Mouse (Mus musculus) layer of hippocampus, postnatal 10 days (tissue): Measurements from ENCODE around the gene Fam189a1. TPM values are rescaled to one million over a fixed set of nuclear protein-coding genes. Genes with fewer than 3 reads are reported as not detected.
A peak's percentile ranks its signal among the peaks of the same experiment; 100 is the strongest.

Experiments
- DNase-seq, 2 experiments: peaks; one replicate each; pipeline ENCODE4 v3.0.0; 2021; ENCODE audit warnings: low spot score in 2 of 2
- total RNA-seq, 2 experiments: library from RNA; stranded (reverse); gene quantifications; 2 replicates each; pipeline ENCODE4 v1.2.3; 2021

The Fam189a1 gene
- total RNA-seq, 2 experiments from 2014 or later: 72.4 to 90.3 TPM

- DNase-seq: peak in 1 of 2 experiments; percentile 30
Measured at GRCm38 (mm10) chr7:65104207-65105096, 51.9 kb downstream of the Fam189a1 start.

GRCm38 (mm10) chr7:65101661-65102060 lies 54.7 kb downstream of the Fam189a1 start:
- DNase-seq: no peak

DNA sequence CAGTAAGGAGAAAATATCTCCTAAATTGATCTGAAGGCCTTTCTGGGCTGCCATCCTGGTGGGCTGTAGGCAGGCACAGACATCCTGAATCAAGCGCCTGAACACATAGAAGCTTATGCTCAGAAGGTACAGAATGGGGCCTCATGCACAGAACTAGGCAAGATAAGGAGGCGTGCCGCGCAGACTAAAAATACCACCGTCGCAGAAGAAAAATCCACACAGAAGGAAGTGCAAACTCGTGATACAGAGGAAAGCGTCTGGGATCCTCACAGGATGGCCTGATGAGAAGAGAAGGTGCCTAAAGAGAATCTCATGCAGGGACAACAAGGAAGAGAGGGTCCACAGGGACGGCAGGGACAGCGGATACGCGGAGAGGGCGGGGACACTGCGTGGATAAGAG lies 58.7 kb downstream of the Fam189a1 start:
- DNase-seq: no peak

DNA sequence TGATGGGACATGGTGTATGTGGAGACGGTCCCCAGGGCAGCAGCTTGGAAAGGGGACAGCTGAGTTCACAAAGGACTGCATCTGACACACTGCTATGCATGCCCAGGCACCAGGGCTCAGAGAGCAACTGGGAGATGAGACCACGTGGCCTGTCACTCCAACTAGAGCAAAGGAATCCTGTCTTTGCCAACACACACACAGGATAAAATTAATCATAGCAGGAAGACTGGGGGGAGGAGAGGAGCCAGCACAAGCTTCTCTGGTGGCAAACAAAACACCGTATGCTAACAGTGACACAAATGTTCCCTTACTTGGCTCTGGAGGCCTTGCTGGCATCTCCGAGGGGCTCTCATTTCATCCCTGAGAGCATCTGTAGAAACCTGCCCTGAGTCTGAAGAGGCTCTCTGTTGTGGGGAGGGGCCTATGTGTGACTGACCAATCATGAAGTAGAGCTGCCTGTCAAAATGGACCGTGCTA lies 60.7 kb downstream of the Fam189a1 start:
- DNase-seq: peak in 1 of 2 experiments; percentile 38

GRCm38 (mm10) chr7:65093314-65093713 lies 63.1 kb downstream of the Fam189a1 start:
- DNase-seq: no peak

DNA sequence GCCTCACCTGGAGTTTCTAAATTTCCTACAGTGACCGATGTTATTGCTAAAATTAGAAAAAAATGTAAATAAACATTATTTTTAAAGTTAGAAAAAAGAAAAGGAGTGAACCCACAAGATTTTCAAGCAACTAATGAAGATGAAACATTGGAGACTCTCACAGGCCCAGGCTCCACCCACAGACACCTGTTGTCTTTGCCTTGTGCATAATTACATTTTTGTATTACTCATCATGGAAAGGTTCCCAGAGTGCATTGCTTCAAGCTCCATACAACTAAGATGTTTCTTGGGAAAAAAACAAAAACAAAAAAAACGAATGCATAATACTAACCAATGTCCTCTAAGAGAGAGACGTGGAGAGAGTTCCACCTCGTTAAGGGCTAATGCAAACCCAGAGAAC lies 64.9 kb downstream of the Fam189a1 start:
- no peak for DNase-seq

- DNase-seq: no peak
Measured at GRCm38 (mm10) chr7:65085972-65086371, 70.4 kb downstream of the Fam189a1 start.

DNA sequence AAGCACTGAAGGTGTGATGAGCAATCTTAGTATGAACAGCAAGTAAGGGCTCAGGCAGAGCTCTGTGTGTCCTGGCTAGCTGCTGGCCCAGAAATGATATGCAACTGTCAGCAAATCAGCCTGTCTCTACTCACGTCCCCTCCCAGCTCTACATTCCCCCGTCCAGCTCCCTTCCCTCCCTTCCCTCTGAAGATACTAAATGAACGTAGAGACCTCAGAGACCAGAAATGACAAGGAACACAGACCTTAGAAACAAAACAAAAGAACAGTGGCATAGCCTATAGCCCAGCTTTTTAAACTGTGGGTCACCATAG lies 73.6 kb downstream of the Fam189a1 start:
- no peak for DNase-seq

- no peak for DNase-seq
Measured at GRCm38 (mm10) chr7:65081979-65082777, 74.2 kb downstream of the Fam189a1 start.

DNA sequence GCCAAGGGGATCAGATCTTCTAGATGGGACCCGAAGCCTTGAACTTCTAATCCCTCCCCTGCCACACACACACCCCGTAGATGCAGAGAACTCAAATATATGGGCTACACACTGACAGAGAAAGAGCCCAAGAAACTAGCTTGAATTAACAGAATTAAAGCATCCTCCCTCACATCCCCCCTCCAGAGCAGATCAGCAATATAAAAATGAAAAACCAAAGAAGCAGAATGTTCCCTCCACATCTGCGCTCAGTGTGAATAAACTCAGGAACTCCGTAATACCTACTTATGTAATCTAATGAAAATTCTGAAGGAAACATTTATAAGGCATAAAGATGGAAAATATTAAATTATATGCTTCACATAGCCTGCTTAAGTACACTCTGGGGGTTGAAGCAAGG lies 80.2 kb downstream of the Fam189a1 start:
- no peak for DNase-seq

- DNase-seq: no peak
Measured at GRCm38 (mm10) chr7:65074194-65074593, 82.2 kb downstream of the Fam189a1 start.

DNA sequence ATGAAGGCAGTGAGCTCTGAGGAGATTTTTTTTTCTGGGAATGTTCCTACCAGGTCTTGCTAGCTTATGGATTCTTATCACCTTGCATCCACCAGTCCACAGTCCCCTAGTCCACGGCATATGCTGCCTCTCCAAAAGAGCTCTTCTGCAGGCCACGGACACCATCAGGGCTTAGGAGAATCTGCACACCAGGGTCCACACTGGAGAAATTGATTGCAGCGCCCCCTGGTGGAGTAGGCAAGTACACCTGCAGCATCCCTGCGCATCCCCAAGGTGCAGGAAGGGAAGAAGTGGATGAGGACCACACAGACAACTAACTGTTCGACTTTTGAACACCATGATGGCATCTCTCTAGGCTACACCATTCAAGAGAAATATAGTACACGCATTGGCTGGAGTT lies 82.8 kb downstream of the Fam189a1 start:
- DNase-seq: peak; percentile 81 to 85

GRCm38 (mm10) chr7:65066211-65066610 lies 90.2 kb downstream of the Fam189a1 start:
- DNase-seq: no peak

- no peak for DNase-seq
Measured at GRCm38 (mm10) chr7:65065457-65065856, 90.9 kb downstream of the Fam189a1 start.

DNA sequence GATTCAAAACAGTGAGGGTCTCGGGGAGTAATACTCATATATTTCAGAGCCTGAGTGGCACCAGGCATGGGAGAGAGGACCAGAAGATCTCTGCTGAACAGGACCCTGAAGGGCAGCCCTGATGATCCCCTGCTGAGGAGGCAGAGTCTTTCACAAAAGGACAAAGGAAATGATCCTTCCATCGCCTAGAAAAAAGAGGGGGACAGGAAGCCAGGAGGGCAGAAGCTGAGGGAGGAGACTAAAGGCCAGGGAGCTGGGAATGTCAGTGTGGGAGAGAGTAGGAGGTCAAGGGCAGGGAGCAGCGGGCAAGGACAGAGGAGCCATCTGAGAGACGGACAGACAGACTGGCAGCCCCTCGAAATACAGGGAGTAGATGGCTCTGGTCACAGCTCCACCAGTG lies 91.7 kb downstream of the Fam189a1 start:
- no peak for DNase-seq

DNA sequence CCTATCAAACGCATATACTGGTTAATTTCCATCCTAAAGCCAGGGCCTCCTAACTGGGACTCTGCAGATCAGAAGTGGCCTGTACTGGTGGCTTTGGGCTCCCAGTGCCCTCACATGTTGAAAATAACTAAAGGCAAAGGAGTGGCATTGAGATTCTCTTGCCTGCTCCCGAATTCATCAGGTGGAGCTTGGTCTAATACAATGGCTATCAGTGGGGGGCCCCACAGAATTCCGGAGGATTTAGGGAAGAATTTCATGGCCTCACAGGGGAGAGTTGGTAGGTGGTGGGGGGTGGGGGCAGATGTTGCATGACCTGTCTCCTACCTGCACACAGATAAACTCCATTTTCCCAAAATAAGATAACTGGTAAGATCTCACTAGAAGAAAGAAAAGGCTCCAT lies 92.3 kb downstream of the Fam189a1 start:
- DNase-seq: no peak

- DNase-seq: no peak
Measured at GRCm38 (mm10) chr7:65060163-65060799, 96.1 kb downstream of the Fam189a1 start.

DNA sequence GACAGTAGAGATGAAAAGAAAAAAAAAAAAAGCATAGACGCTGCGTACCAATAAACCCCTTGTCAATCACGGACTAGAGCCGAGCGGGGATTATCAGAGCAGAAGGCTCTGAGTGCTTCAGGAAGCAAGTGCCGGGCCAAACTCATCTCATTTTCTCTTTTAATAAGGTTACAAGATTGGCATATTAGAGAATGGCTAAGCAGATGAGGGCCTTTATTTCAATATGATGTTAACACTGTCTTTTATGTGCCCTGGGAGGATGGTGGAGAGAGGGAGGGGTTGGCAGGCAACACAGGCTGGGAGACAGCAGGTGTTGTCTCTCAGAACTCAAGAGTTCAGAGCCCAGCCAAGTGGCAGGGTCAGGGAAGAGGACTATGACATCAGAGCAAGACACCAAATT lies 99.5 kb downstream of the Fam189a1 start:
- DNase-seq: no peak

GRCm38 (mm10) chr7:65051986-65052385 lies 104.4 kb downstream of the Fam189a1 start:
- DNase-seq: no peak

DNA sequence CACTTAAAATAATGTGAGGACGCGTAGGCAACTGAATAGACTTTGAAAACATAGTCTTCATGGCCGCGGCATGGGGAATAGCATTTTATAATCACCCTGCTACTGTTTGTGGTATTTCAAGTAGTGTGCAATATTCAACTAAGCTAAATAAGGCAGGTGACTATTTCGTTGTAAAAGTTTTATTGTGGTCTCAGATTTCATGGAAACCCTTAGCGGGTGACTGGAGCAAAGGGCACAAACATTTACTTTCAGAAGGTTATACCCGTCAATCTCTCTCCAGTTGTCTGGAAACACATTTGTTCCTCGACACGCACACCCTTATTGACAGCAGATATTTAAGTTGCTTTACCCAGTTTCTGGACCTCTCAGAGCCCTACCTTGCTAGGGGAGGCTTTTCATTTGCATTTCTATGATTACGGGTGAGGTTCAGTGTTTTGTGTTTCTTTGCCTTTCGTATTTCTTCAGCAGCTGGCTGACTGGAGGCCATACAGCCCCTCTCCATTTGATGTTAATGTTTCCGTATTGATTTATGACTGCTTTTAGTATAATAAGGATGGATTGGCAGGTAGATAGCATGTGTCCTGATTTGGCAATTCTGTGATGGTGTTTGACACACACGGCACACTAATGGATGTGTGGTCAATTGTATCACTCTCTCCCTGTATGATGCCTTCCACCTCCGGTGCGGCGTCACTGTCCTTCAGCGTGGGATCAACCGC lies 107.0 kb downstream of the Fam189a1 start:
- DNase-seq: no peak

GRCm38 (mm10) chr7:65047700-65048099 lies 108.7 kb downstream of the Fam189a1 start:
- no peak for DNase-seq
